Mouse (Mus musculus): Measurements from ENCODE around the gene Gpr33. TPM values are rescaled to one million over a fixed set of nuclear protein-coding genes. Genes with fewer than 3 reads are reported as not detected.

Gpr33 gene
- polyA plus RNA-seq, 1 experiment: not detected

DNA sequence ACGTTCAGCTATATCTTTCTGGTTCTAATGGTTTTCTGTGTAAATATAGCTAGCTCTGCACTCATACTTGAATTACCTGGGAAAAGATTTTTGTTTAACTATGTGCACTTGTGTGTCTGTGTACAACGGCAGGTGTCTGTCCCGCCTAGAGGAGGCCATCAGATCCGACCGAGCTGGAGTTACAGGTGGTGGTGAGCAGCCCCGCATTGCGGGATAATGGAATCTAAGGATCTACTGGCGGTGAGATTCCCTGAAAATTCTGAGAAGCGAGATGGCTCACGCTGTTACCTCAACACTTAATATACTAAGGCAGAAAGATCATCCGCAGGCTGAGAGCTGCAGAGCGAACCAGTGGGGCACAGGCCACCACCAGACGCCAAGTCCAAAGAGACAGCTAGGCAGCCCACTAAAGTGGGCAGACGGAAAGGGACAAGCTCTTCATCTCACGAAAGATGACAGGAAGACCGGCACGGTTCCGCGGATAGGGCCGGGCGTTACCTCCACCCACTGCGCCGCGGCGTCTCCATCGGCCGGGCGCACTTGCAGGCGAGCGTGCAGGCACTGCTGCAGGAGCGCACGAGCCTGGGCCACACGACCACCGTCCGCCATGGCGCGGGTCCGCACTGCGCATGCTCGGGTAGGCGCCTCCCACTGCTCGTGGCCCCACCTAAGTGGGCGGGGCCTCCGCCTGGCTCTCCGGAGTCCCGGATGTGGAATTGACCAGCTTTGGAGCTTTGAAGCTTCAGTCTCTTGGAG lies 21.8 kb downstream of the Gpr33 start, which contains the start of gene Dtd2:
TSS of gene Dtd2 (minus strand) at position 625 of the 756 bp plus-strand sequence.
- H3K27ac ChIP-seq (ENCODE audit: insufficient read depth, low read depth, low read length): peak within 1 kb of the TSS; percentile 41
- H3K27me3 ChIP-seq (ENCODE audit: control insufficient read depth, insufficient read depth, low read length): no peaks in the 10 kb centered on the region
- H3K4me1 ChIP-seq (ENCODE audit: control insufficient read depth, insufficient read depth, insufficient read length, low read length): 0 out of 2 replicates have a peak, but pooled peaks cover 2% of the 10 kb centered on the region
- TF ChIP-seq CTCF (IDR thresholded peaks at IDR 0.05; ENCODE audit: extremely low read depth, insufficient read length, insufficient replicate concordance, low read depth, low read length): no peak
- peak; percentile 88 for TF ChIP-seq POLR2A (IDR thresholded peaks at IDR 0.05; ENCODE audit: low read depth, low read length)
- WGBS: 1% methylated on average over 46 of the region's 46 CpGs
- H3K4me3 ChIP-seq (ENCODE audit: low read depth, low read length): peak within 1 kb of the TSS; percentile 89
- H3K36me3 ChIP-seq (ENCODE audit: control insufficient read depth, insufficient read depth, low read length): 0 out of 2 replicates have a peak, but pooled peaks cover 4% of the 10 kb centered on the region

DNA sequence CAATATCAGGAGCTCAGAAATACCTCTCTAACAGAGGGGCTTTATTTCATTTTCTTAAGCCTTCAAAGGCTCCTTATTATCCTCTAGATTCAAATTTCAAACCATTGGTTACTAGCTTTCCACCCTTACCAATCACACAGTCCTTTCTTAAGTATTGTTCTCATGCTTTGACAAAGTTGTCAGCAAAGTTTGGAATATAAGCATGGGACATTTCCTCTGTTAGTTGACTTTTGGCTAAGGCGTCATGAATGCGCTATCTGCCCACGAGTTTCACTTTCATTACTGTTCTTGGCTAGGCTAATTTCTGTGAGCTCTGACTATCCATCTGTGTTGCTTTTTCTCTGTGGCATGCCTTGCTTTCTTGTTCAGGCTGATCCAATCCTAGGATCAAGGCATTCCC lies 25.1 kb downstream of the Gpr33 start:
- peak overlapping the region; percentile 21; the same call in 1 of the 2 replicates for H3K27ac ChIP-seq (ENCODE audit: insufficient read depth, low read depth, low read length)
- no peak for TF ChIP-seq CTCF (IDR thresholded peaks at IDR 0.05; ENCODE audit: extremely low read depth, insufficient read length, insufficient replicate concordance, low read depth, low read length)
- no peak for TF ChIP-seq POLR2A (IDR thresholded peaks at IDR 0.05; ENCODE audit: low read depth, low read length)
- peaks cover 21% of the 10 kb centered on the region for H3K36me3 ChIP-seq (ENCODE audit: control insufficient read depth, insufficient read depth, low read length)
- WGBS: 64% methylated on average over 3 of the region's 3 CpGs
- 0 out of 2 replicates have a peak, but pooled peaks cover 2% of the 10 kb centered on the region for H3K4me1 ChIP-seq (ENCODE audit: control insufficient read depth, insufficient read depth, insufficient read length, low read length)
- H3K27me3 ChIP-seq (ENCODE audit: control insufficient read depth, insufficient read depth, low read length): no peaks in the 10 kb centered on the region
- H3K4me3 ChIP-seq (ENCODE audit: low read depth, low read length): no peak overlapping the region

DNA sequence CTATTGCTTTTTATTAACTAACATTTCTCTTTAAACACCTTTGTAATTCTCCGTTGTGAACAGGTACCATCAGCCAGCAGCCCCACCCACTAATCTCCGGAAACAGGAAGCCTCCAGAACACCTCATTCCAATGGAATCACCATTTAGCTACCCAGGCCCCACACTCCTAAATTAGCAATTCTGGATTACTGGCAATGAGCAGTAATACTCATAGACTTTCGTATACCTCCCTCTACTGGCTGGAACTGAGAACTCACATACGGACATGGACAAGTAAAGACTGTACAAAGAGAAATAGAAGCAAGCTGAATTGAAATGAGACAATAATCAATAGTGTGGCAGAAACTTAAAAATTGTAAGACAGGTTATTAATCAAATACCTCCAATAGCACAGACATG lies 26.3 kb downstream of the Gpr33 start:
- peak; percentile 23; the same call in 1 of the 2 replicates for TF ChIP-seq CTCF (IDR thresholded peaks at IDR 0.05; ENCODE audit: extremely low read depth, insufficient read length, insufficient replicate concordance, low read depth, low read length)
- TF ChIP-seq POLR2A (IDR thresholded peaks at IDR 0.05; ENCODE audit: low read depth, low read length): no peak
- no peak overlapping the region for H3K27ac ChIP-seq (ENCODE audit: insufficient read depth, low read depth, low read length)
- no peak overlapping the region for H3K4me3 ChIP-seq (ENCODE audit: low read depth, low read length)
- 6% methylated on average over 4 of the region's 4 CpGs for WGBS
- peaks cover 26% of the 10 kb centered on the region for H3K36me3 ChIP-seq (ENCODE audit: control insufficient read depth, insufficient read depth, low read length)
- H3K27me3 ChIP-seq (ENCODE audit: control insufficient read depth, insufficient read depth, low read length): no peaks in the 10 kb centered on the region
- H3K4me1 ChIP-seq (ENCODE audit: control insufficient read depth, insufficient read depth, insufficient read length, low read length): 0 out of 2 replicates have a peak, but pooled peaks cover 2% of the 10 kb centered on the region

DNA sequence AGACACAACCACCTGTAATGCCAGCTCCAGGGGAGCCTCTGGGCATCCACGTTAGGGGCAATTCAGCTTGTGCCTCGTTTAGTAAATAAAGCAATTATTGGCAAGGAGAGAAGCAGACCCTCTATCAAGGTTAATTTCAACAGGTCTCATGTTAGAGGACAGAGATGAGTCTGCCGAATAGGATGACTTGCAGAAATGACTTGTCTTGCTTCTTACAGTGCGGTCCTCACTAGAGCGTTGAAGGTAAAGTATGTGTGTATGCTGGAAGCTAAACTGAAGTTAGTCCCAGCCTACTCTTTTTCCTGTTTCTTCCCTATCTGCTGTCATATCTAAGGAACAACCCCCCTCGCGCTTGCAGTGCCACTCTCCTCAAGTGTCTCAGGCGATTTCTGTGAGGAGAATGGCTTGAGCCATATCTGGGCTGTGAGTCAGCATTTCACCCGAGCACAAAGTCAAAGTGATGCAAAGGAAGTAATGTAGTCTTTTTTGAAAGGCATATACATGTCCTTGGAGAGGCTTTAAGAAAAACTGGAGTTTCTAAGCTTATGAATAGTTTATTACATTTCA lies 29.4 kb downstream of the Gpr33 start:
- Histone ChIP-seq H3K27ac (ENCODE audit: insufficient read depth, low read depth, low read length) (no peak overlapping the region), H3K4me1 (ENCODE audit: control insufficient read depth, insufficient read depth, insufficient read length, low read length) (peaks cover 5% of the 10 kb centered on the region), H3K27me3 (ENCODE audit: control insufficient read depth, insufficient read depth, low read length) (no peaks in the 10 kb centered on the region), H3K4me3 (ENCODE audit: low read depth, low read length) (no peak overlapping the region), H3K36me3 (ENCODE audit: control insufficient read depth, insufficient read depth, low read length) (peaks cover 22% of the 10 kb centered on the region)
- TF ChIP-seq CTCF (IDR thresholded peaks at IDR 0.05; ENCODE audit: extremely low read depth, insufficient read length, insufficient replicate concordance, low read depth, low read length) (no peak), POLR2A (IDR thresholded peaks at IDR 0.05; ENCODE audit: low read depth, low read length) (no peak)
- WGBS: 85% methylated on average over 9 of the region's 9 CpGs

DNA sequence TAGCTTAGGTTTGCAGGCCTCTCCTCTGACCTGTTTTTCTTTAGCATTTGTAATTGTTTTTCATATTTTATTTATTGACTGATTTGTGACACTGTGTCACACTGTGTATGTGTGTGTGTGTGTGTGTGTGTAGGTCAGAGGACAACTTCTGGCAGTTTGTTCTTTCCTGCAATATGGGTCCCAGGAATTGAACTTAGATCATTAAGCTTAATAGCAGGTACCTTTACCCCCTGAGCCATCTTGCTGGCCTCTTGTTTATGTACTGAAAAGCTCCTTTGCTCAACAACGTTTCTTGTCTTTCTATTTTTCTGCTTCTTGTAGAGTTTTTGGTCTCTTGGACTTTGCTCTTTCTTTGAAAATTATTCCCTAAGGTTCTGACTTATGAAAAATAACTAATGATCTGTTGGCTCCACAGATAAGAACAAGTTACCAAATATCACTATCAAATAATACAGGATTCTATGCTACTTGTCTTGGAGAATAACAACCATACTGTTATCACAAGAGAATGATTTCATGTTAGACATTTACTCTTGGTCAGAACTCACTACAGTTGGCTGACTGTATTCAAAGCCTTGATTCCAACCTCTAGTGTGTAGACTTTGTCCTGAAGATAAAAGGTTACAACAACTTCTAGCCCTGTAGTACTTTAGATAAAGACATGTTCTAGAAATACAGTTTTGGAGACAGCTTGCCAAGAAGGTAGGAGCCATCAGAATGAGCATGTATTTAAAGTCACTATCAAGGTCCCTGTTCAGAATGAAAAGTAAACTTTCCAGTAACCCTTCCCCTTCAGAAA lies 31.9 kb downstream of the Gpr33 start:
- no peaks in the 10 kb centered on the region for H3K27me3 ChIP-seq (ENCODE audit: control insufficient read depth, insufficient read depth, low read length)
- peak overlapping the region; percentile 13; the same call in 1 of the 2 replicates for H3K27ac ChIP-seq (ENCODE audit: insufficient read depth, low read depth, low read length)
- peaks cover 5% of the 10 kb centered on the region for H3K4me1 ChIP-seq (ENCODE audit: control insufficient read depth, insufficient read depth, insufficient read length, low read length)
- no peak overlapping the region for H3K4me3 ChIP-seq (ENCODE audit: low read depth, low read length)
- H3K36me3 ChIP-seq (ENCODE audit: control insufficient read depth, insufficient read depth, low read length): peaks cover 22% of the 10 kb centered on the region
- 46% methylated on average over 1 of the region's 1 CpGs for WGBS
- TF ChIP-seq CTCF (IDR thresholded peaks at IDR 0.05; ENCODE audit: extremely low read depth, insufficient read length, insufficient replicate concordance, low read depth, low read length): no peak
- TF ChIP-seq POLR2A (IDR thresholded peaks at IDR 0.05; ENCODE audit: low read depth, low read length): no peak

DNA sequence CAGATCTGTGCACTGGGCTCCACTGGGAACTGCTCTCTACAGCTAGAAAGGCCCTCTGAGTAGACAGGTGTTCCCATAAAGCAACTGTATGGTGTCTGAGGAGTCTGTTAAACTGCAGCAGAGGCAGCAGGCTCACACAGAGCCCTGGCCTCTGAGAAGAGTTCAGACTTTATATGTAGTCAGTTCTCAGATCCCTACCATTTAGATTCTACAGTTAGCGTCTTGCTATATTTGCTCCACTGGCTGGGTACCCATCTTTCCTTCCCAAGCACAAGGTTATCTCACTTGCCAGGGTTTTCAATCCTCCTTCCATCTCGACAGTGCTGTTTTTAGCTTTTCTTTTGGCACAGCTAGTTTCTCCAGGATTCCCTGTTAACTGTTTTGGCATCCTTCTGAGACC lies 37.2 kb downstream of the Gpr33 start:
- no peak for TF ChIP-seq POLR2A (IDR thresholded peaks at IDR 0.05; ENCODE audit: low read depth, low read length)
- no peak for TF ChIP-seq CTCF (IDR thresholded peaks at IDR 0.05; ENCODE audit: extremely low read depth, insufficient read length, insufficient replicate concordance, low read depth, low read length)
- no peaks in the 10 kb centered on the region; the same call in 1 of the 2 replicates for H3K36me3 ChIP-seq (ENCODE audit: control insufficient read depth, insufficient read depth, low read length)
- peaks cover 5% of the 10 kb centered on the region for H3K4me1 ChIP-seq (ENCODE audit: control insufficient read depth, insufficient read depth, insufficient read length, low read length)
- WGBS: 78% methylated on average over 2 of the region's 2 CpGs
- H3K4me3 ChIP-seq (ENCODE audit: low read depth, low read length): no peak overlapping the region
- H3K27ac ChIP-seq (ENCODE audit: insufficient read depth, low read depth, low read length): no peak overlapping the region
- H3K27me3 ChIP-seq (ENCODE audit: control insufficient read depth, insufficient read depth, low read length): no peaks in the 10 kb centered on the region

Data from small intestine, adult 2 months (tissue).